ENCODE assay signal across 23 mouse cellular contexts in genomic region chr10:8667244-8667643, GRCm38 (mm10).
DNase-seq lines count a peak whose midpoint lies in the region; ATAC-seq lines count a peak whose summit lies in the region.
"Had no signal": no experiment of that assay in that cellular context is flagged by ENCODE, and none has a peak within 500 bp of the region (broad histone marks: within the 10 kb centered on the region; RNA-seq: fewer than 3 reads in every experiment).

No protein-coding gene starts in this region.

- H3K9me3 ChIP-seq in heart, embryonic 16.5 days (replicated peaks; ENCODE audit: control insufficient read depth, low read length) = no peaks in the 10 kb centered on the region
- H3K9me3 ChIP-seq: hindbrain, embryonic 15.5 days; intestine, embryonic 15.5 days had no signal

- WGBS in heart, embryonic 16.5 days = 26% methylated on average over 2 of the region's 2 CpGs

- peaks cover 3% of the 10 kb centered on the region; the same call in 1 of the 2 replicates for H3K4me1 ChIP-seq in heart, embryonic 16.5 days (ENCODE audit: control insufficient read depth, insufficient read depth, low read length)
- H3K4me1 ChIP-seq: embryonic facial prominence, embryonic 10.5 days; forebrain, embryonic 13.5 days; hindbrain, embryonic 15.5 days; intestine, embryonic 15.5 days had no signal

- no peaks in the 10 kb centered on the region for H3K27me3 ChIP-seq in heart, embryonic 16.5 days (ENCODE audit: control insufficient read depth, insufficient read depth, low read length)
- H3K27me3 ChIP-seq: forebrain, embryonic 13.5 days; hindbrain, embryonic 15.5 days; intestine, embryonic 15.5 days had no signal

- H3K4me2 ChIP-seq in heart, embryonic 16.5 days (ENCODE audit: low read depth, low read length) = no peak overlapping the region
- H3K4me2 ChIP-seq: forebrain, embryonic 13.5 days; hindbrain, embryonic 15.5 days; intestine, embryonic 15.5 days had no signal

- H3K36me3 ChIP-seq in heart, embryonic 16.5 days (ENCODE audit: control insufficient read depth, insufficient read depth) = no peaks in the 10 kb centered on the region
- H3K36me3 ChIP-seq: embryonic facial prominence, embryonic 10.5 days; G1E; hindbrain, embryonic 15.5 days; intestine, embryonic 15.5 days had no signal

- ATAC-seq in heart, embryonic 16.5 days (replicated peaks; ENCODE audit: extremely low read depth, insufficient read depth, low FRiP score) = peak; percentile 76
- ATAC-seq in inflammation-experienced regulatory T-cells, adult 6 months = no peak
- ATAC-seq: CD4-positive, CD25-positive, alpha-beta regulatory T cell, adult 4 months; forebrain, embryonic 13.5 days; forebrain, postnatal 0 days; intestine, embryonic 15.5 days had no signal

- no peak overlapping the region for H3K4me3 ChIP-seq in heart, embryonic 16.5 days (ENCODE audit: low read length)
- H3K4me3 ChIP-seq: embryonic facial prominence, embryonic 10.5 days; forebrain, embryonic 13.5 days; hindbrain, embryonic 15.5 days; intestine, embryonic 15.5 days had no signal

- DNase-seq in embryo, embryonic 11 days = peak; percentile 7
- DNase-seq in embryo, embryonic 10.5 days (ENCODE audit: low spot score) = no peak
- DNase-seq in heart, adult 8-10 months (ENCODE audit: low spot score) = peak; percentile 20
- DNase-seq in heart, postnatal 25 days (ENCODE audit: low spot score) = no peak
- peak; percentile 9 for DNase-seq in brain, adult 2 months (ENCODE audit: low read depth, low spot score)
- no peak for DNase-seq in testis, postnatal 10 days (ENCODE audit: low spot score)
- DNase-seq: adrenal gland, adult 8-10 months; adrenal gland, postnatal 36 days; B cell, adult 2 months; cerebellum, adult 11 months; cerebellum, adult 9-10 months; cerebellum, postnatal 25 days; forebrain, postnatal 0 days; gastrocnemius, postnatal 14 days; kidney, adult 18-20 months had no signal

- H3K9ac ChIP-seq in heart, embryonic 16.5 days (ENCODE audit: low read length) = no peak overlapping the region
- H3K9ac ChIP-seq: forebrain, embryonic 13.5 days; forebrain, postnatal 0 days; hindbrain, embryonic 15.5 days; intestine, embryonic 15.5 days had no signal

- peak overlapping the region; percentile 28 for H3K27ac ChIP-seq in heart, embryonic 16.5 days (ENCODE audit: low read length)
- H3K27ac ChIP-seq: embryonic facial prominence, embryonic 10.5 days; forebrain, embryonic 13.5 days; hindbrain, embryonic 15.5 days; intestine, embryonic 15.5 days had no signal

- intact Hi-C loops in heart, postnatal 25 days (cut with DNase I) = no loop called here

Comparison
In these comparisons a context has a peak if more than half of its experiments do, and no peak if none do; other contexts are left out.
1. DNase-seq: peak in embryo, embryonic 11 days (single experiment), heart, adult 8-10 months (single experiment) and brain, adult 2 months (single experiment); none in embryo, embryonic 10.5 days (single experiment), heart, postnatal 25 days (single experiment) and testis, postnatal 10 days (single experiment).